Mouse (Mus musculus): Measurements from ENCODE around the gene Etfb. TPM values are rescaled to one million over a fixed set of nuclear protein-coding genes. Genes with fewer than 3 reads are reported as not detected.
A peak's percentile ranks its signal among the peaks of the same experiment; 100 is the strongest.

Etfb gene
- total RNA-seq, 2 experiments from 2014 or later, result 72.8 to 74.5 TPM

DNA sequence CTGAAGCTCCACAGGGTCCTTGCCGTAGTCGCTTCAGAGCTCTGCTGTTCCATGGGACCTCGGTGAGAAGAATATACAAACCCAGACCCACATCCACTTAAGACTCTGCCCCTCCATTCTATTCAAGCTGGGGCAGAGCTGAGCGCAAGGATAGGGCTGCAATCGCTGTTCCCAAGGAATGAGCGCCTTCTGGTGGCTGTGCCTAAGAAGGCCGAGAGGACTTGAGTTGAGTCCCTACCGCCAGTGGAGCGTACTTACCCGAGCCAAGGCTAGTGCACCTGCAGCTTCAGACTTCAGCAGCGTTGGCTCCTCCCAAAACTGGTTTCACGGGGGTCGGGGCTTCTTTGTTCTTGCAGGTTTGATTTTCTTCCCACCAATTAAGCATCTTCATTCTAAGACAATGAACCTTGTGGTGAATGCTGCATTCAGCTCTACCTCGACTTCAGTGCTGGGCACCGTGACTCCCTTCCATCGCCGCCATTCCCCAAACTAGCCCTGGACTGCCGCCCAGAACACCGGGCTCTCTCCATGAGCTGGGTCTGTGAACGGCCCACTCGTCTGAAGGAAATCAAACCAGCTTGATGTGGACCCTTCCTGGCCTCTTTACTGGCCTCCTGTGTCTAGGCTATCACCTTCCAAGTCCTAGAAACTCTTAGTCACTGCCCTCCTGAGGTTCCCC is 51.6 kb downstream of the Etfb start:
- DNase-seq (ENCODE audit: low spot score in 2 of 2), result peak; percentile 36 to 78

Small RNAs within 50 kb of the gene (microRNA-seq; reads per million reads assigned to microRNA genes)
- 0.20 to 0.49 reads per million in 2 experiments for gene Mir7051

Other genes starting within 250 kb of the Etfb start
- gene Zfp715, start 130.8 kb upstream of the Etfb start, total RNA-seq (2021), result 10 to 100 TPM; 20.9 to 22.5 TPM
- gene Siglecf, start 92.7 kb upstream of the Etfb start, total RNA-seq (2021), result 1 to 10 TPM; 1.1 to 1.3 TPM
- gene Siglecg, start 35.9 kb upstream of the Etfb start, total RNA-seq (2021), result not detected
- not detected for gene Lim2, start 16.4 kb upstream of the Etfb start, total RNA-seq (2021)
- gene Nkg7, start 7.0 kb upstream of the Etfb start, total RNA-seq (2021), result not detected
- gene Cldnd2, start 3.3 kb upstream of the Etfb start, total RNA-seq (2021), result not detected
- 1 to 10 TPM in 1 of 2 experiments, under 1 TPM in 1; 0.82 to 1.1 TPM for gene Gm45233, start within 50 bp of the Etfb start, total RNA-seq (2021)
- gene Vsig10l, start 19.1 kb downstream of the Etfb start, total RNA-seq (2021), result 1 to 10 TPM; 2.6 to 2.7 TPM
- gene Iglon5, start 46.0 kb downstream of the Etfb start, total RNA-seq (2021), result 10 to 100 TPM; 21.4 to 23.2 TPM
- not detected for gene 4931406B18Rik, start 61.9 kb downstream of the Etfb start, total RNA-seq (2021)
- gene Cd33, start 100.3 kb downstream of the Etfb start, total RNA-seq (2021), result 1 to 10 TPM; 2.9 to 4.6 TPM
- 1 to 10 TPM; 5.5 to 6.9 TPM for gene Zfp658, start 118.2 kb downstream of the Etfb start, total RNA-seq (2021)
- gene Zfp719, start 135.5 kb downstream of the Etfb start, total RNA-seq (2021), result 10 to 100 TPM; 18.5 to 19.1 TPM
- under 1 TPM in 1 of 2 experiments, not detected in 1; 0.15 TPM for gene Zfp819, start 163.1 kb downstream of the Etfb start, total RNA-seq (2021)
- under 1 TPM in 1 of 2 experiments, not detected in 1; 0.15 TPM for gene Ceacam18, start 190.6 kb downstream of the Etfb start, total RNA-seq (2021)
- gene Siglece, start 216.1 kb downstream of the Etfb start, total RNA-seq (2021), result 1 to 10 TPM; 1.2 to 1.5 TPM
- 10 to 100 TPM; 10.5 to 10.6 TPM for gene Ctu1, start 227.9 kb downstream of the Etfb start, total RNA-seq (2021)
- gene Klk14, start 246.3 kb downstream of the Etfb start, total RNA-seq (2021), result not detected

All from layer of hippocampus, adult 18-20 months (tissue).